Mouse (Mus musculus) lung, embryonic 14.5 days (tissue): Measurements from ENCODE around the gene Zfp318. TPM values are rescaled to one million over a fixed set of nuclear protein-coding genes. Genes with fewer than 3 reads are reported as not detected.

Experiments used
- ATAC-seq: fragments of 200-750 bp; cut with Nextera tagmentation; 2 replicates; pipeline ENCODE4 v1.8.0; 2017; ENCODE audit warnings: mild to moderate bottlenecking, moderate TSS enrichment, moderate library complexity; ENCODE audit not compliant: insufficient read depth
- DNase-seq: peaks from one replicate; pipeline ENCODE4 v3.0.0-alpha.2; 2015
- H3K27ac ChIP-seq: fragments of 300-500 bp; sonication (generic); 2 replicates; pipeline ENCODE4 v1.5.1; 2014; ENCODE audit warnings: low read depth, mild to moderate bottlenecking, moderate library complexity
- H3K27me3 ChIP-seq: fragments of 300-500 bp; sonication (generic); 2 replicates; pipeline ENCODE4 v1.6.1; 2014; ENCODE audit warnings: low read length, control low read depth; ENCODE audit not compliant: insufficient read depth
- H3K36me3 ChIP-seq: fragments of 300-500 bp; sonication (generic); 2 replicates; pipeline ENCODE4 v1.6.1; 2014; ENCODE audit warnings: control low read depth; ENCODE audit not compliant: insufficient read depth
- H3K4me1 ChIP-seq: fragments of 300-500 bp; sonication (generic); 2 replicates; pipeline ENCODE4 v1.6.1; 2014; ENCODE audit warnings: antibody characterized with exemption, control low read depth; ENCODE audit not compliant: insufficient read depth
- H3K4me2 ChIP-seq: fragments of 300-500 bp; sonication (generic); 2 replicates; pipeline ENCODE4 v1.6.1; 2014; ENCODE audit warnings: mild to moderate bottlenecking
- H3K4me3 ChIP-seq: fragments of 300-500 bp; sonication (generic); 2 replicates; pipeline ENCODE4 v1.5.1; 2014; ENCODE audit warnings: low read depth, low read length
- H3K9ac ChIP-seq: fragments of 300-500 bp; sonication (generic); 2 replicates; pipeline ENCODE4 v1.6.1; 2014
- H3K9me3 ChIP-seq: fragments of 300-500 bp; sonication (generic); 2 replicates; pipeline ENCODE4 v1.6.1; 2016; ENCODE audit warnings: low read depth, low read length, control low read depth
- CTCF ChIP-seq: IDR thresholded peaks from 2 replicates; pipeline ENCODE4 v1.5.1; 2016; ENCODE audit warnings: antibody characterized with exemption, low read depth
- WGBS: fragments of 180-500 bp; shearing (Covaris S2); extraction: QIAGEN DNeasy Blood & Tissue Kit; methylation state at CpG from one replicate; pipeline ENCODE4 v1.1.7; 2014; 5-methylcytosine and 5-hydroxymethylcytosine counted together
- polyA plus RNA-seq: library from polyadenylated mRNA; unstranded; fragments of >200 nt; fragmentation: Nextera tagmentation; extraction: Ambion mirVana; gene quantifications from 2 replicates; pipeline ENCODE4 v1.2.1, GENCODE M21; 2014

The Zfp318 gene
- polyA plus RNA-seq, 1 experiment from 2014 or later: 15.2 TPM

DNA sequence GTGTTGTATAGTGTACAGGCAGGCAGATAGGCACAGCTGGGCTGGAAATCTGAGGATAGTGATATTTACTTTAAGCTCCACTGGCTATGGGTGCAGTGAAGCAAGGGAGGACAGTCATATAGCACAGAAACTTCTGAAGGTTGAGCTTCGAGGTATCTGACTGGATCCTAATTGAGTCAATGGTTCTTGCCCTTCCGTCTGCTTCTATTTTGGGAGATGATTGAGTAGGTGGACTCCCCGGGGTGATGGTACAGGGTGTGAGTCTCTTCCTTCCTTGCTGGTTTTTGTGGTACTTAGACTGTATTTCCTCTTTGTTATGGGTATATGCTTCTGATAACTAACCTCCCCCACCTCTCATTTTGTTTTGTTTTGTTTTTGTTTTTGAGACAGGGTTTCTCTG, 4.7 kb downstream of the Zfp318 start:
- Histone ChIP-seq H3K4me1 (peaks cover 8% of the 10 kb centered on the region), H3K27me3 (no peaks in the 10 kb centered on the region), H3K27ac (no peak overlapping the region), H3K9me3 (no peaks in the 10 kb centered on the region), H3K4me2 (no peak overlapping the region), H3K9ac (no peak overlapping the region), H3K4me3 (no peak overlapping the region), H3K36me3 (peaks cover 20% of the 10 kb centered on the region)
- TF ChIP-seq CTCF: no peak
- no peak for ATAC-seq
- no peak for DNase-seq
- 78% methylated on average over 3 of the region's 3 CpGs for WGBS

DNA sequence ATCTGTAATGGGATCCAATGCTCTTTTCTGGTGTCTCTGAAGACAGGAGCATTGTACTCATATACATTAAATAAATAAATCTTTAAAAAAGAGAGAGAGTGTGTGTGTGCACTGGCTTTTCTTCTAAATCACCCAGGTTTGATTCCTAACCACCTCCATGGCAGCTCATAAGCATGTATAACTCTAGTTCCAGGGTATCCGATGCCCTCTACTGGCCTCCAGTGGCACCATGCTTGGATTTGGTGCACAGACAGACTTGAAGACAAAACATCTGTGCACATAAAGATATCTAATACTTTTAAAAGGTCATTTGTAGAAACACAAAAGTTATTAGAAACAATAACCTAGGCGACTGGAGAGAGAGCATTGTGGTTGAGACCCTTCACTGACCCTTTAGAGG, 9.5 kb downstream of the Zfp318 start:
- peak; percentile 81 for DNase-seq
- WGBS: 43% methylated on average over 2 of the region's 2 CpGs
- TF ChIP-seq CTCF: peak; percentile 74
- Histone ChIP-seq H3K9me3 (no peaks in the 10 kb centered on the region), H3K4me2 (no peak overlapping the region), H3K4me3 (no peak overlapping the region), H3K4me1 (no peaks in the 10 kb centered on the region), H3K9ac (no peak overlapping the region), H3K27me3 (no peaks in the 10 kb centered on the region), H3K27ac (no peak overlapping the region), H3K36me3 (peaks cover 46% of the 10 kb centered on the region)
- ATAC-seq: no peak; the same call in 1 of the 2 replicates

- Histone ChIP-seq H3K36me3 (peaks cover 58% of the 10 kb centered on the region), H3K4me3 (no peak overlapping the region)
- no peak for ATAC-seq
Observed at GRCm38 (mm10) chr17:46394631-46395030, 11.1 kb downstream of the Zfp318 start.

DNA sequence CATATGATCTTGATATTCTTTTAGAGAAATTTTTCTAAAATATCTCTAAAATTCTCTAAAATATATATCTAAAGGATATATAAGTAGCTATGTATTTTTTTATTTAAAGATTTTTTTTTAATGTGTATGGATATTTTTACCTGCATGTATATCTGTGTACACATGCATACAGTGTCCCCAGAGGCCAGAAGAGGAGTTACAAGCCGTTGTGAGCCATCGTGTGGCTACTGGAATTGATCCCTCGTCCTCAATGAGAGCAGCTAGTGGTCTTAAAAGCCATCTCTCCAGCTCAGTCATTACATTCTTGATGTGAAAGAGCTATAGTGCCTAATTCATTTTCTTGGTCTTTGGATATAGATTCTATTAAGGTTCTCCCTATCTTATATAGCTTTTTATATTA, 24.9 kb downstream of the Zfp318 start:
- ATAC-seq (no peak), DNase-seq (peak; percentile 34)
- WGBS: 27% methylated on average over 3 of the region's 3 CpGs
- H3K4me1 ChIP-seq: no peaks in the 10 kb centered on the region
- TF ChIP-seq CTCF: peak; percentile 48
- no peak overlapping the region for H3K9ac ChIP-seq
- no peaks in the 10 kb centered on the region for H3K9me3 ChIP-seq
- H3K27ac ChIP-seq: no peak overlapping the region
- peaks cover 86% of the 10 kb centered on the region for H3K36me3 ChIP-seq
- H3K4me3 ChIP-seq: no peak overlapping the region
- no peak overlapping the region for H3K4me2 ChIP-seq
- H3K27me3 ChIP-seq: no peaks in the 10 kb centered on the region

More at GRCm38 (mm10) chr17:46394631-46395030, 11.1 kb downstream of the Zfp318 start:
- H3K4me2 ChIP-seq: no peak overlapping the region
- H3K27ac ChIP-seq: no peak overlapping the region
- no peaks in the 10 kb centered on the region for H3K27me3 ChIP-seq
- WGBS: 83% methylated on average over 1 of the region's 1 CpGs
- no peak for DNase-seq
- H3K4me1 ChIP-seq: no peaks in the 10 kb centered on the region
- no peaks in the 10 kb centered on the region for H3K9me3 ChIP-seq
- TF ChIP-seq CTCF: no peak
- H3K9ac ChIP-seq: no peak overlapping the region

DNA sequence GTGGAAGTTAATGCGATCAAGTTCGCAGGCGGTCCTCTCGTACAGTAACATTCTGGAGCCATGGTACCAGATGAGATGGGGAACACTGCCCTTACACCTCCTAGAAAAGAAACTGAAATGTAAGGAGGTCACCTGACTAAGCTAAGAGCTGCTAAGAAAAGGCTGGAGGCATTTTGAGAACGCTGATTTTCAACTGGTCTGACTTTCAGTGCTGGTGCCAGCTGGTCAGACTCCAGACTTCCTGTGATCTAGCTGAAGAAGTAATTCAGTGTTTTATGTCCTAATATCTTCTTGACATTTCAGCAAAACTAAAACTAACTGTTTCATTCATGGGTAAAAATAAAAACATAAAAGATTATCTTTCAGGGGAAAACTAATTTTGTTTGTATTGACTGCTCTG, 35.1 kb downstream of the Zfp318 start:
- ATAC-seq: no peak
- Histone ChIP-seq H3K27me3 (no peaks in the 10 kb centered on the region), H3K9me3 (no peaks in the 10 kb centered on the region), H3K27ac (no peak overlapping the region), H3K4me1 (no peaks in the 10 kb centered on the region), H3K36me3 (peaks cover 11% of the 10 kb centered on the region), H3K4me3 (no peak overlapping the region), H3K9ac (no peak overlapping the region; the same call in 1 of the 2 replicates), H3K4me2 (no peak overlapping the region)
- 69% methylated on average over 5 of the region's 5 CpGs for WGBS
- no peak for DNase-seq
- TF ChIP-seq CTCF: no peak

DNA sequence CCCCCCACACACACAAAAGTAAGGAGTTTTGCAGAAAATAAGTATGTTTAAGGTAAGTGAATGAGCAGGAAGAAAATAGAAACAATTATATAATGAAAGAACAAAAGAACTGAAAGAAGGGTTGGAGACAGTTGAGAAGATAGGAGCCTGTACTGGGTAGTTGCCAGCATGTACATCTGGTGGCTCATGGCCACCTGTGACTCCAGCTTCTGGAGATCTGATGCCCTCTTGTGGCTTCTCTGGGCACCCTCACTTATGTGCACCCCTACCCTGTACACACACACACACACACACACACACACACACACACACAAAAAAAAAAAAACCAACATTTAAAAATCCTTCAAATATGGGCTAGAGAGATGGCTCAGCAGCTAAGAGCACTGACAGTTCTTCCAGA, 36.2 kb downstream of the Zfp318 start:
- peaks cover 4% of the 10 kb centered on the region; the same call in 1 of the 2 replicates for H3K36me3 ChIP-seq
- H3K4me1 ChIP-seq: no peaks in the 10 kb centered on the region
- no peak for DNase-seq
- H3K27ac ChIP-seq: no peak overlapping the region
- no peak for ATAC-seq
- no peaks in the 10 kb centered on the region for H3K27me3 ChIP-seq
- H3K9me3 ChIP-seq: no peaks in the 10 kb centered on the region
- no peak overlapping the region for H3K4me3 ChIP-seq
- H3K4me2 ChIP-seq: no peak overlapping the region
- no peak for TF ChIP-seq CTCF
- no peak overlapping the region for H3K9ac ChIP-seq

- H3K9me3 ChIP-seq: no peaks in the 10 kb centered on the region
- no peak overlapping the region for H3K4me3 ChIP-seq
- H3K4me2 ChIP-seq: no peak overlapping the region
- no peaks in the 10 kb centered on the region for H3K36me3 ChIP-seq
- H3K9ac ChIP-seq: no peak overlapping the region
- no peak overlapping the region for H3K27ac ChIP-seq
- TF ChIP-seq CTCF: no peak
- ATAC-seq (no peak), DNase-seq (no peak)
- no peaks in the 10 kb centered on the region for H3K27me3 ChIP-seq
- no peaks in the 10 kb centered on the region for H3K4me1 ChIP-seq
Observed at GRCm38 (mm10) chr17:46426496-46426895, 43.0 kb downstream of the Zfp318 start.

DNA sequence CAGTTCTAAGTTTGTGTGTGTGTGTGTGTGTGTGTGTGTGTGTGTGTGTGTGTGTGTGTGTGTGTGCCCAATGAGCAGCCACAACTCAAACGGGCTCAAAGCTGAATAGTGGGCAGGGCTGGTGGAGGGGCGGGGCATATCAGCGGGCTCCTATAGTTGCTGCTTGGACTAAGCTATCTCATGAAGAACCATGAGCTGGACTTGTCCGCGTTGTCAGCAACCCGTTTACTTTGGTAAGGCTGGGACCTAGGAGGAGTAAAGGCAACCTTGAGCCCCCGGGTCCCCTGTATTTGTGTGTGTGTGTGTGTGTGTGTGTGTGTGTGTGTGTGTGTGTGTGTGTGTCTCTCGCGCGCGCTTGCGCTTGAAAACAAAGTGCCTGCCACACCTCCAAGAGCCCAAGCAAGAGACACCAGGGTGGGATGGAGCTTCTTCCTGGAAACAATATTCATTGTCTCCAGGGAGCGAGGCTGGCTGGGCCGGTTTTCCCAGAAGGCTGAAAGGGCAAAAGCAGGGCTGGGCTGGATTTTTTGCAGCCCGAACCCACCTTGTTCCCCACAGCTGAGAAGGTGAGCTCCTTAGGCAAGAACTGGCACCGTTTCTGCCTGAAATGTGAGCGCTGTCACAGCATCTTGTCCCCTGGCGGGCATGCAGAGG, 45.4 kb downstream of the Zfp318 start, which contains the start of gene Crip3:
Gene Crip3, plus strand, starts transcription at position 166 of the 654 bp plus-strand sequence.
- no peaks in the 10 kb centered on the region for H3K9me3 ChIP-seq
- peak; percentile 31 for DNase-seq
- 14% methylated on average over 18 of the region's 18 CpGs for WGBS
- H3K9ac ChIP-seq: no peak within 1 kb of the TSS
- no peak for TF ChIP-seq CTCF
- peak within 1 kb of the TSS; percentile 50 for H3K4me2 ChIP-seq
- H3K4me3 ChIP-seq: no peak within 1 kb of the TSS; the same call in 1 of the 2 replicates
- H3K36me3 ChIP-seq: no peaks in the 10 kb centered on the region
- ATAC-seq: no peak
- no peaks in the 10 kb centered on the region for H3K4me1 ChIP-seq
- no peak within 1 kb of the TSS for H3K27ac ChIP-seq
- H3K27me3 ChIP-seq: no peaks in the 10 kb centered on the region
